Mouse (Mus musculus): ENCODE measurements around the gene Cckbr. TPM values are rescaled to one million over a fixed set of nuclear protein-coding genes. Genes with fewer than 3 reads are reported as not detected.

Cckbr gene
- polyA plus RNA-seq, 2 experiments = 0.03 TPM; not detected in 1

DNA sequence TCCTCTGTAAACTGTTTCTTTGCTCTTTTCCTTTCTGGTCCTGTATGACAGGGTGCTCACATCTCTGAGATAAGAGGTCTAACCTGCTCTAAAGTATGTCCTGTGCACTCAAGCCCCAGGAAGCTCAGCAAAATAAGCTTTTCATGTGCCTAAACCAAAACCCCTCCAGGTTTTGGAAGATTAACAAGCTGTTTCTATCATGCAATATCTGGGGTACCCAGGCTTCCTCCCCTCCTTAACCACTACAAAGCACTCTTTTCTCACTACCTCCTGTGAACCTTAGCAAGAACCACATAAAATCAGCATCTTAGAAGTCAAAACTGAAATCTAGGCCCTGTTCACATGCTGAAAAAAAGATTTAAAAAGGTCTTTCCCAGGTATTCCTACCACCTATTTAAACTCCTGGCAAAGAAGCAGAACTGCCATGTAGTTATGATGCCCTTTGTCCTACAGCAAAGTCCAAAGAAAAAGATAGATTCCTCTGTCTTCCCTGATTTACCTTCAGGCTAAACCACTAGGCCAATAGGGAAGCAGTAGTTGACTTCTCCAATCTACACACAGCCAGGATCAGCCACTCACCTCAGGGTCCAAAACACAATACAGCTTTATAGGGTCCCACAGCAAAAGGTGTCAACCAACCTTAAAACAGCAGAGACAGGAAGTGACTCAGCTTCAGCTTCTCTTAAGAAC is 30.3 kb upstream of the Cckbr start:
- Histone ChIP-seq H3K36me3 (ENCODE audit: control insufficient read depth, insufficient read depth, low read length) (peaks cover 23% of the 10 kb centered on the region), H3K4me3 (replicated peaks; ENCODE audit: low read length) (no peak overlapping the region), H3K4me1 (ENCODE audit: control insufficient read depth, insufficient read depth, low read length) (peaks cover 5% of the 10 kb centered on the region; the same call in 1 of the 2 replicates), H3K9me3 (ENCODE audit: control insufficient read depth, low read length) (no peaks in the 10 kb centered on the region), H3K4me2 (replicated peaks; ENCODE audit: low read depth, low read length, severe bottlenecking) (no peak overlapping the region), H3K27me3 (ENCODE audit: control insufficient read depth, insufficient read depth, low read length) (no peaks in the 10 kb centered on the region), H3K9ac (ENCODE audit: low read depth, low read length, severe bottlenecking) (no peak overlapping the region), H3K27ac (replicated peaks; ENCODE audit: low read depth, low read length) (no peak overlapping the region)
- DNase-seq (ENCODE audit: low spot score) = no peak
- no peak for TF ChIP-seq POLR2A (IDR thresholded peaks at IDR 0.05; ENCODE audit: borderline replicate concordance, extremely low read depth, insufficient read depth, insufficient read length)
- no peak for ATAC-seq (ENCODE audit: low FRiP score, low read depth)

DNA sequence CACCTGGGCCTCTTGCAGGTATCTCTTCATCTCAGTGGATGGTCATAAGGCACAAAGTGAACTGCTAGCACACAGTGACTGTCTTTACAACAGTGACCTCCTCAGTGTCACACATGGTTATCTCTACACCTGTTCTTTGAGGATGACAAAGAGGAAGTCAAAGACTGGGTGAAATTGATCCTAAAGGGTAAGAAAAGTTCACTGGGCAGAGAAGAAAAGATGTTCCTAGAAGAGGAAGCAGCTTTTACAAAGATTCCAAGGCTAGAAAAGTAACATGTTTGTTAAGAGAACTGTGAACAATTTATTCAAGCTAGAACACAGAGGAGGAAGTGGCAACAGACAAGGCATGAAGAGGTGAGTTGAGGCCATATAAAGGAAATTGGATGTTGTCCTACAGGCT is 29.4 kb upstream of the Cckbr start:
- Histone ChIP-seq H3K4me1 (ENCODE audit: control insufficient read depth, insufficient read depth, low read length) (peaks cover 5% of the 10 kb centered on the region; the same call in 1 of the 2 replicates), H3K27ac (replicated peaks; ENCODE audit: low read depth, low read length) (no peak overlapping the region), H3K4me3 (replicated peaks; ENCODE audit: low read length) (no peak overlapping the region), H3K9me3 (ENCODE audit: control insufficient read depth, low read length) (no peaks in the 10 kb centered on the region), H3K9ac (ENCODE audit: low read depth, low read length, severe bottlenecking) (no peak overlapping the region), H3K27me3 (ENCODE audit: control insufficient read depth, insufficient read depth, low read length) (no peaks in the 10 kb centered on the region), H3K4me2 (replicated peaks; ENCODE audit: low read depth, low read length, severe bottlenecking) (no peak overlapping the region), H3K36me3 (ENCODE audit: control insufficient read depth, insufficient read depth, low read length) (peaks cover 22% of the 10 kb centered on the region)
- ATAC-seq (ENCODE audit: low FRiP score, low read depth) = no peak
- no peak for TF ChIP-seq POLR2A (IDR thresholded peaks at IDR 0.05; ENCODE audit: borderline replicate concordance, extremely low read depth, insufficient read depth, insufficient read length)
- DNase-seq (ENCODE audit: low spot score) = no peak

DNA sequence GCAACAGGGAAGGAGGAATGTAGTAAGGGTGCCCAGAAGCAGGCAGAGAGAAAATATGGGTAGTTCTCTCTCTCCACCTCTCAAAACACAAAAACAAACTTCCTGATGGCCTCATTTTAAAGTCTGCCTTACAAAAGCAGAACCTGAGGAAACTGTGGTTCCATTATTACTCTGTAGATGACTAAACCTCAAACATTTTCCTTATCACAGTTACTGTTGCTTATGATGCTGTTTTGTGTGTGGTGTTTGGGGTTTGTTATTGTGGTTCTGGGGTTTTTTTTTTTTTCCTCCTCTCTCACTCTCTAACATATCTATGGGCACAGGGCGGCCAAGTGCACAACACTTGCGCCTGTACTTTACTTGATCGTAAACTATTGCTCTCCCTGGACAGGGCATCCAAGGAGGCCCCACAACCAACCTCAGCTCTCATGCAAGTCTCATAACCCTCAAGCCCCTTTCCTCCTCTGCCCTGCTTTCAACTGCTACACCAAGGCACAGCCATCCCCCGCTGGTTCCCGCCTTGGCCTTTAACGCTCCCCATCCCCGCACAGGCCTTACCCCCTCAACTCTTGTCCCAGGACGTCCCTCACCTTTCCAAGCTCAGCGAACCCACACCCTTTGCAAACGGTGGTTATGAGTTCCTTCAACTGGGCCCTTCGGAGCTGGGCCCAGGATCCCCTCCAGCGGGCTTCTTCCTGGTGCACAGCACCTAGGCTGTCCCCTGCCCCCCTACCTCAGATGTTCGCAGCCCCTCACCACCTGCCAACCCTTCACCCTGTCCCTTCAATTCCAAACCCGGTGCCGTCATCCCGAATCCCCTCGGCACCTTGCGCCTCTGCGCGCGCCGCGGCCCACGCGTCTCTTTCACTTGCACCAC is 26.2 kb upstream of the Cckbr start:
- peaks cover 5% of the 10 kb centered on the region; the same call in 1 of the 2 replicates for H3K4me1 ChIP-seq (ENCODE audit: control insufficient read depth, insufficient read depth, low read length)
- H3K9me3 ChIP-seq (ENCODE audit: control insufficient read depth, low read length) = no peaks in the 10 kb centered on the region
- 0 out of 2 replicates have a peak, but pooled peaks have one; percentile 77 for TF ChIP-seq POLR2A (IDR thresholded peaks at IDR 0.05; ENCODE audit: borderline replicate concordance, extremely low read depth, insufficient read depth, insufficient read length)
- ATAC-seq (ENCODE audit: low FRiP score, low read depth) (no peak; the same call in 1 of the 2 replicates), DNase-seq (ENCODE audit: low spot score) (no peak)
- H3K27ac ChIP-seq (replicated peaks; ENCODE audit: low read depth, low read length) = peak overlapping the region; percentile 35; the same call in 1 of the 2 replicates
- peak overlapping the region; percentile 79 for H3K9ac ChIP-seq (ENCODE audit: low read depth, low read length, severe bottlenecking)
- H3K4me3 ChIP-seq (replicated peaks; ENCODE audit: low read length) = peak overlapping the region; percentile 87
- no peaks in the 10 kb centered on the region for H3K27me3 ChIP-seq (ENCODE audit: control insufficient read depth, insufficient read depth, low read length)
- peaks cover 7% of the 10 kb centered on the region; the same call in 1 of the 2 replicates for H3K36me3 ChIP-seq (ENCODE audit: control insufficient read depth, insufficient read depth, low read length)
- peak overlapping the region; percentile 57 for H3K4me2 ChIP-seq (replicated peaks; ENCODE audit: low read depth, low read length, severe bottlenecking)
- WGBS = under 1% methylated on average over 25 of the region's 25 CpGs

DNA sequence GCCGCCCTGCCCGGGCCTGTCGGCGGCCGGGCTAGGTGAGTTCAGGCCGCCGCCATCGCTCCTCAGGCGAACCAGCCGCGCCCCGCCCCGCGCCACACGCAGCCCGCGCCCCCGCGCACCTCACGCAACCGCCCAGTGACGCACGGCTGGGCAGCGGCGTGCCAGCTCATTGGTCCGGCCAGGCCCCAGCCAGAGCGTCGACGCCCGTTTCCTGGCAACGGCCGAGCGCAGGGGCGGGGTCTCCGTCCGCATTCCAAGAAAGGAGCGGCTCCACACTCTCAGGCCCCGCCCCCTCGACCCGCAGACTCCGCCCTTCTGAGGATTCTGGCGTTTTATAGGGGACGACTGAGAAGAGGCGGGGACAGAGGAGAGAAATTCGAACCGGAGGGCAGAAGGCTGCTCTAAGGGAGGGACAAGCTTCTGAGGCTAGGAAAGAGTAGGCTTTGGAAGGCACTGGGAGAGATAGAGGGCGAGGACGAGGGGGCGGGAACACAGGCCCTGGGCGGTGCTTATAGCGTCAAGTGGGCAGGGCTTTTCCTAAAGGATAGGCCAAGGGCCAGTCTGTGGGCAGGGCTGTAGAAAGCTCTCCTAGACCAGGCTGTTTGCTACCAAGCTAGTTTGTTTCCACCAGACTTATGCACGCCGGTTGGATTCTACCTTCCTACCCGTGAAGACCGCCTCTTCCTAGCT is 25.5 kb upstream of the Cckbr start, which contains the start of gene Fam160a2:
TSS of gene Fam160a2 (minus strand) at position 120 of the 690 bp plus-strand sequence.
- under 1% methylated on average over 53 of the region's 55 CpGs for WGBS

DNA sequence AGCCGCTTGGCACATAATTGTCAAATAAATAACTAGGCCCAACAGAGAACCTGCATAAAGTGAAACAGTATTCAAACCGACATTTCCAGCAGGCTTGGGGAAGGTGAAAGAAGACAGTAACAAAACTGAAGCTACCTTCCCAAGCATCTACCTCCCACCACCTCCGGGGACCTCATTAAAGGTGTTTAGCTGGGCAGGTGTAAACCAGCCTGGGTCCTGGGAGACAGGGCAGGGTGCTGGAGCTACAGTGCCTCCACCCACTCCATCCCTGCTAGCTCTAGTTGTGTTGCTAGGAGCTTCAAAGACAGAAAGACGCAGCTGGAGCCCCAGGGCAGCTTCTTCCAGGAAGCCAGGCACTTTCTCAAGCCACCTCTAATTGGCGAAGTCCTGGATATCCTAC is 21.3 kb upstream of the Cckbr start, which contains the start of gene Cnga4:
TSS of gene Cnga4 (plus strand) at position 301 of the 400 bp plus-strand sequence.
- Histone ChIP-seq H3K9me3 (ENCODE audit: control insufficient read depth, low read length) (no peaks in the 10 kb centered on the region), H3K27me3 (ENCODE audit: control insufficient read depth, insufficient read depth, low read length) (no peaks in the 10 kb centered on the region), H3K4me2 (replicated peaks; ENCODE audit: low read depth, low read length, severe bottlenecking) (no peak within 1 kb of the TSS), H3K36me3 (ENCODE audit: control insufficient read depth, insufficient read depth, low read length) (no peaks in the 10 kb centered on the region), H3K27ac (replicated peaks; ENCODE audit: low read depth, low read length) (no peak within 1 kb of the TSS), H3K9ac (ENCODE audit: low read depth, low read length, severe bottlenecking) (no peak within 1 kb of the TSS), H3K4me1 (ENCODE audit: control insufficient read depth, insufficient read depth, low read length) (no peaks in the 10 kb centered on the region), H3K4me3 (replicated peaks; ENCODE audit: low read length) (no peak within 1 kb of the TSS)
- TF ChIP-seq POLR2A (IDR thresholded peaks at IDR 0.05; ENCODE audit: borderline replicate concordance, extremely low read depth, insufficient read depth, insufficient read length) = no peak
- ATAC-seq (ENCODE audit: low FRiP score, low read depth) (no peak), DNase-seq (ENCODE audit: low spot score) (no peak)
- WGBS = 46% methylated on average over 5 of the region's 5 CpGs

More for the DNA sequence above, 25.5 kb upstream of the Cckbr start, which contains the start of gene Fam160a2:
- no peaks in the 10 kb centered on the region for H3K9me3 ChIP-seq (ENCODE audit: control insufficient read depth, low read length)
- peaks cover 5% of the 10 kb centered on the region; the same call in 1 of the 2 replicates for H3K4me1 ChIP-seq (ENCODE audit: control insufficient read depth, insufficient read depth, low read length)
- H3K4me2 ChIP-seq (replicated peaks; ENCODE audit: low read depth, low read length, severe bottlenecking) = peak within 1 kb of the TSS; percentile 57
- DNase-seq (ENCODE audit: low spot score) (peak; percentile 98), ATAC-seq (ENCODE audit: low FRiP score, low read depth) (peak; percentile 97)
- no peaks in the 10 kb centered on the region for H3K27me3 ChIP-seq (ENCODE audit: control insufficient read depth, insufficient read depth, low read length)
- H3K9ac ChIP-seq (ENCODE audit: low read depth, low read length, severe bottlenecking) = peak within 1 kb of the TSS; percentile 79
- peak within 1 kb of the TSS; percentile 87 for H3K4me3 ChIP-seq (replicated peaks; ENCODE audit: low read length)
- peak within 1 kb of the TSS; percentile 79 for H3K27ac ChIP-seq (replicated peaks; ENCODE audit: low read depth, low read length)
- TF ChIP-seq POLR2A (IDR thresholded peaks at IDR 0.05; ENCODE audit: borderline replicate concordance, extremely low read depth, insufficient read depth, insufficient read length) = no peak
- H3K36me3 ChIP-seq (ENCODE audit: control insufficient read depth, insufficient read depth, low read length) = peaks cover 7% of the 10 kb centered on the region; the same call in 1 of the 2 replicates

Measured in limb, embryonic 14.5 days (tissue).